Mouse (Mus musculus) olfactory bulb, adult 2 months (tissue): ENCODE results near the gene Tsc1.

Experiments used
- CTCF ChIP-seq: fragments of 200-500 bp; IDR thresholded peaks from 2 replicates; pipeline ENCODE4 v1.5.1; 2012; ENCODE audit warnings: low read depth, mild to moderate bottlenecking, low read length, moderate library complexity; ENCODE audit not compliant: insufficient read depth
- POLR2A ChIP-seq: fragments of 200-500 bp; IDR thresholded peaks from 2 replicates; pipeline ENCODE4 v1.6.1; 2012; ENCODE audit warnings: mild to moderate bottlenecking, low read depth, low read length, moderate library complexity; ENCODE audit not compliant: insufficient read depth

- no peak for TF ChIP-seq POLR2A
- no peak for TF ChIP-seq CTCF
These were observed 31.2 kb upstream of the Tsc1 start for GRCm38 (mm10) chr2:28609851-28610250.
